Mouse (Mus musculus) lung, embryonic 14.5 days (tissue): ENCODE results near the gene Ubn2. TPM values are rescaled to one million over a fixed set of nuclear protein-coding genes. Genes with fewer than 3 reads are reported as not detected.

Experiments used
- ATAC-seq: fragments of 200-750 bp; cut with Nextera tagmentation; 2 replicates; pipeline ENCODE4 v1.8.0; 2017; ENCODE audit warnings: mild to moderate bottlenecking, moderate TSS enrichment, moderate library complexity; ENCODE audit not compliant: insufficient read depth
- DNase-seq: peaks from one replicate; pipeline ENCODE4 v3.0.0-alpha.2; 2015
- H3K27ac ChIP-seq: fragments of 300-500 bp; sonication (generic); 2 replicates; pipeline ENCODE4 v1.5.1; 2014; ENCODE audit warnings: low read depth, mild to moderate bottlenecking, moderate library complexity
- H3K27me3 ChIP-seq: fragments of 300-500 bp; sonication (generic); 2 replicates; pipeline ENCODE4 v1.6.1; 2014; ENCODE audit warnings: low read length, control low read depth; ENCODE audit not compliant: insufficient read depth
- H3K36me3 ChIP-seq: fragments of 300-500 bp; sonication (generic); 2 replicates; pipeline ENCODE4 v1.6.1; 2014; ENCODE audit warnings: control low read depth; ENCODE audit not compliant: insufficient read depth
- H3K4me1 ChIP-seq: fragments of 300-500 bp; sonication (generic); 2 replicates; pipeline ENCODE4 v1.6.1; 2014; ENCODE audit warnings: antibody characterized with exemption, control low read depth; ENCODE audit not compliant: insufficient read depth
- H3K4me2 ChIP-seq: fragments of 300-500 bp; sonication (generic); 2 replicates; pipeline ENCODE4 v1.6.1; 2014; ENCODE audit warnings: mild to moderate bottlenecking
- H3K4me3 ChIP-seq: fragments of 300-500 bp; sonication (generic); 2 replicates; pipeline ENCODE4 v1.5.1; 2014; ENCODE audit warnings: low read depth, low read length
- H3K9ac ChIP-seq: fragments of 300-500 bp; sonication (generic); 2 replicates; pipeline ENCODE4 v1.6.1; 2014
- H3K9me3 ChIP-seq: fragments of 300-500 bp; sonication (generic); 2 replicates; pipeline ENCODE4 v1.6.1; 2016; ENCODE audit warnings: low read depth, low read length, control low read depth
- CTCF ChIP-seq: IDR thresholded peaks from 2 replicates; pipeline ENCODE4 v1.5.1; 2016; ENCODE audit warnings: antibody characterized with exemption, low read depth
- WGBS: fragments of 180-500 bp; shearing (Covaris S2); extraction: QIAGEN DNeasy Blood & Tissue Kit; methylation state at CpG from one replicate; pipeline ENCODE4 v1.1.7; 2014; 5-methylcytosine and 5-hydroxymethylcytosine counted together
- polyA plus RNA-seq: library from polyadenylated mRNA; unstranded; fragments of >200 nt; fragmentation: Nextera tagmentation; extraction: Ambion mirVana; gene quantifications from 2 replicates; pipeline ENCODE4 v1.2.1, GENCODE M21; 2014

Gene Ubn2
- polyA plus RNA-seq, 1 experiment from 2014 or later = 17.4 TPM

DNA sequence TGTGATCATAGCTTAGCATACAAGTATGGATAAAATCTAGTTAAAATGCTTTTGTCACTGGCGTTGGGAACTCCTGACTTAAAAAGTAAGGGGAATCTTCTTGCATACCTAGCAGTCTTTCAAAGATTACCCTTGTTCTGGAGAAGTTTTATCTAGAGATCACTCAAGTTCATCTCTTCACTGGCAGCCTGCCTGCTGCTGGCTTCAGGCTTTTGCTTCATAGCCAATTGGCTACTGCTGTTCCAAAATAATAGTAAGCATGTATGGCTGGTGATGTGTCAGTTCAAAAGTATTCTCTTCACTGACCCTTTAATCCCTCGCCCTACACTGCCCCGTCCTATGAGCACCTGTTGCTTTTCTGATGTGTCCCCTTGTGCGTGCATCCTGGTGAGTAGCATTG is 81.5 kb downstream of the Ubn2 start:
- no peak for TF ChIP-seq CTCF
- Histone ChIP-seq H3K9ac (no peak overlapping the region), H3K27me3 (no peaks in the 10 kb centered on the region), H3K4me2 (no peak overlapping the region), H3K36me3 (no peaks in the 10 kb centered on the region), H3K4me1 (no peaks in the 10 kb centered on the region), H3K27ac (no peak overlapping the region), H3K4me3 (no peak overlapping the region), H3K9me3 (no peaks in the 10 kb centered on the region)
- no peak for DNase-seq
- ATAC-seq = no peak
- 85% methylated on average over 4 of the region's 4 CpGs for WGBS

DNA sequence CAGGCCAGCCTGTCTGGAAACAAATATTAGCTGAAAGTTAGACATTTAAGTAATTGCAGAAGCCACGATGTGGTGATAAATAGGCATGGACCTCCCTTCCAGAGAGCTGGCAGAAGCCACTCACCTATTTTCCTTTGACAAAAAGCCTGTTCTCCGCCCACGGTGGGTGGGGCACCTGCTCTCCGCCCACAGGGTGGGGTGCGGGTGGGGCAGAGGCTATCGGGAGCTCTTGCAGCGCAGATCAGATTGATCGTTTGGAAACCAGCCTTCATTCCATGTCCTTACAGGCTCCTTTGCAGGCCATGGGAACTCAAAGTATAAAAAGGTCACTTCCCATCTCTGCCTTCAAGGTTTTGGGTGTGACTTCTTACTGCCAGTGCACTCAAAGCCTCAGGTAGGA is 90.1 kb downstream of the Ubn2 start:
- no peak overlapping the region for H3K27ac ChIP-seq
- H3K27me3 ChIP-seq = no peaks in the 10 kb centered on the region
- H3K4me2 ChIP-seq = peak overlapping the region; percentile 33
- H3K4me1 ChIP-seq = no peaks in the 10 kb centered on the region
- no peaks in the 10 kb centered on the region for H3K9me3 ChIP-seq
- H3K9ac ChIP-seq = no peak overlapping the region
- ATAC-seq (no peak), DNase-seq (no peak)
- 17% methylated on average over 8 of the region's 8 CpGs for WGBS
- H3K36me3 ChIP-seq = no peaks in the 10 kb centered on the region
- H3K4me3 ChIP-seq = no peak overlapping the region
- TF ChIP-seq CTCF = no peak

DNA sequence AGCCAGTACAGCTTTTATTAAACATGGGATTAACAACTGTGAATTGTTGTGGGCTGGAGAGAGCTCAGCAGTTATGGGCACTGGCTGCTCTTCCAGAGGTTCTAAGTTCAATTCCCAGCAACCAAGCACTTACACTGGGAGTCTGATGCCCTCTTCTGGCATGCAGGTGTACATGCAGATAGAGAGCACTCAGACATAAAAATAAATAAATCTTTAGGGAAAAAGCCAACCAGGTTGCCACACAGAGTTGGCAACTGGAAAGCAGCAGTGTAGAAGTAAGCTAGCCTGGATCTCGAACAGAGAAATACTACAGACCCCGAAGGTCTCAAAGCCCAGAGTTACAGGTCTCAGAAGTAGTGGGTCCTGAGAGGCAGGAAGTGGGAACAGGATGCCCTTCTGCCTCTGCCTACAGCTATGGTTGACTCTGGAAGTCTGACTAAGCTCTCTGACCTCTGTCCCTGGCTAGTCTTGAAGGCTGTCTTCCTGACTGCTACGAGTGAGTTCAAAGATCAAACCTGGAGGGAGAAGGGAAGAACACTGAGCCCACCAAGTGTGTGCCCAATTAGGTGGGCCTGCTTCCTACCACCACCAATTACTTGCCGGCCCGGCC is 97.6 kb downstream of the Ubn2 start:
- DNase-seq = peak; percentile 55
- Histone ChIP-seq H3K27ac (no peak overlapping the region), H3K4me2 (no peak overlapping the region)

DNA sequence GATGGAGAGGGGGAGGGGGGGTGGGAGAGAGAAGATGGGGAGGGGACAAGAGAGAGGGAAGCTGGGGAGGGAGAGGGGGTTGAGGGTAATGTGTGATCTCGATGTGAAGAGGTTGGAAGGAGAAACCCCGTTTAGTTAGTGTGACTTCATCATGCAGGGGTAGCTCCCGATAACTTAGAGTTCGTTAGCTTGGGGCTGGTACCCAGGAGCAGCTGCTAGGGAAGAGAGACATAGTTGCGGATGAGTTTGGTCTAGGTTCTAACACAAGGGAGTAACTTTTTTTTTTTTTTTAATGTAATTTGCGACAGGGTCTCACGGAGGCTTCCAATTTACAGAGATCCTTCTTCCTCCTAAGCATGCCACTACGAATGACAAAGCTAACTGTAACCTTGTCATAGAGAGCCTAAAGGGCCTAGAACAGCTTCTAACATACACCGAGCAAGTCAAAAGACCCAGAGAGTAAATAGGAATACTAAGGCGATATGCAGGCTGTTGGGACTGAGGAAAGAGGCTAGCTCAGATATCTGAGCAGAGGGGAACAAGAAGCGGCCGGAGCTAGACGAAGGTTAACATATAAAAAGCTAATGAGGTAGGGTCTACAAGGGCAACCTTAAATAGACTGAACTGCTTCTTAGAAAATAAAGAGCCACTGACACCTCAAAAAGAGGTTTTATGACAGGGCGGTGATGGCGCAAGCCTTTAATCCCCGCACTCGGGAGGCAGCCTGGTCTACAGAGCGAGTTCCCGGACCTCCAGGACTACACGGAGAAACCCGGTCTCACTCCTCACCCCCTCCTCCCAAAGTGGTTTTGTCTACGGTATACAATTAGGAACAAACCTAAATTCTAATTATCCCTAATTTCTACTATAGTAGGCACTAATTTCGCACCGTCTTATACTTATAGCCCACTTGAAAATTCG is 99.0 kb downstream of the Ubn2 start:
- peak overlapping the region; percentile 82 for H3K4me3 ChIP-seq
- no peak for TF ChIP-seq CTCF
- no peaks in the 10 kb centered on the region for H3K27me3 ChIP-seq
- 5% methylated on average over 25 of the region's 25 CpGs for WGBS
- H3K27ac ChIP-seq = peak overlapping the region; percentile 99
- DNase-seq = peak; percentile 47
- 0 out of 2 replicates have a peak, but pooled peaks cover 4% of the 10 kb centered on the region for H3K4me1 ChIP-seq
- H3K4me2 ChIP-seq = peak overlapping the region; percentile 74
- no peaks in the 10 kb centered on the region for H3K9me3 ChIP-seq
- H3K36me3 ChIP-seq = no peaks in the 10 kb centered on the region
- H3K9ac ChIP-seq = peak overlapping the region; percentile 85
- ATAC-seq = peak; percentile 40

More for the DNA sequence above, 97.6 kb downstream of the Ubn2 start:
- Histone ChIP-seq H3K4me1 (0 out of 2 replicates have a peak, but pooled peaks cover 4% of the 10 kb centered on the region), H3K36me3 (no peaks in the 10 kb centered on the region), H3K9me3 (no peaks in the 10 kb centered on the region), H3K9ac (no peak overlapping the region), H3K4me3 (no peak overlapping the region), H3K27me3 (no peaks in the 10 kb centered on the region)
- TF ChIP-seq CTCF = peak; percentile 60
- 56% methylated on average over 5 of the region's 5 CpGs for WGBS
- no peak for ATAC-seq

DNA sequence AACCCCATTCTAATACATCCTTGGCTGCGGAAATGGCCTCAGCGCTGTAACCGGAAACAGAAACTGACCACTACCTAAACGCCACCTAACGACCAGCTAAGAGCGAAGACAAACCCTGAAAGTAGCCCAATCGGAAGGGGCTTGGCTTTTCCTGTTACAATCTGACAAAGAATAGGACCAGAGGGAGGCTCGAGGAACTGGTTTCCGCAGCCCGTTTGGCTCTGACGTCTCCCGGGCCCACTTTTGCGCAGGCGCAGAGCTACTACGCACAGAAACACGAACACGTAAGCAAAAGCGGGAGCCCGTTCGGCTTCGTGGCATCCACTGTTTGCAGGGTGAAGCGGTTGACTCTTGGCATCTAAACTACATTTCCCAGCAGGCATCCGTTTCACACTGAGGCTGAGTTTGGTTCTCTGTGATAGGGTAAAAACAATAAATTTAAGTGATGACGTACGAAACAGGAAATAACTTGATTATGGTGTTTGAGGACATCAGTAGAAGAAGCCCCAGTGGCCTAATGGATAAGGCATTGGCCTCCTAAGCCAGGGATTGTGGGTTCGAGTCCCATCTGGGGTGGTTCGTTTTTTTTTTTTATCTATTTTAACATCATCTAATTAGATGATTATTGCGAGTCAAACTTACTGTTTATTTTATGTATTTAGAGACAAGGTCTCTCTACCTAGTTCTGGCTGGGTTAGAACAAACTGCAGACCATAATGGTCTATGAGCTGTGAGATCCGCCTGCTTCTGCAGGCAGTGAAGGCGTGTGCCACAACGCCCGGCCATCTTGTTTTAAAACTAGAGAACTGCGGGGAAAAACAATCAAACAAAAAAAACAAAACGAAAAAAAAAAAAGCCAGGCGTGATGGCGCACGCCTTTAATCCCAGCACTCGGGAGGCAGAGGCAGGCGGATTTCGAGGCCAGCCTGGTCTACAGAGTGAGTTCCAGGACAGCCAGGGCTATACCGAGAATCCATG is 100.0 kb downstream of the Ubn2 start, which contains the start of gene Fmc1:
Gene Fmc1, plus strand, starts transcription at position 75 of the 978 bp plus-strand sequence.
- TF ChIP-seq CTCF = peak; percentile 60
- Histone ChIP-seq H3K36me3 (no peaks in the 10 kb centered on the region), H3K27ac (peak within 1 kb of the TSS; percentile 99), H3K4me3 (peak within 1 kb of the TSS; percentile 82), H3K9ac (peak within 1 kb of the TSS; percentile 89), H3K27me3 (no peaks in the 10 kb centered on the region), H3K4me2 (peak within 1 kb of the TSS; percentile 74), H3K4me1 (0 out of 2 replicates have a peak, but pooled peaks cover 4% of the 10 kb centered on the region), H3K9me3 (no peaks in the 10 kb centered on the region)
- peak; percentile 93 for ATAC-seq
- WGBS = 4% methylated on average over 41 of the region's 41 CpGs
- DNase-seq = peak; percentile 99

DNA sequence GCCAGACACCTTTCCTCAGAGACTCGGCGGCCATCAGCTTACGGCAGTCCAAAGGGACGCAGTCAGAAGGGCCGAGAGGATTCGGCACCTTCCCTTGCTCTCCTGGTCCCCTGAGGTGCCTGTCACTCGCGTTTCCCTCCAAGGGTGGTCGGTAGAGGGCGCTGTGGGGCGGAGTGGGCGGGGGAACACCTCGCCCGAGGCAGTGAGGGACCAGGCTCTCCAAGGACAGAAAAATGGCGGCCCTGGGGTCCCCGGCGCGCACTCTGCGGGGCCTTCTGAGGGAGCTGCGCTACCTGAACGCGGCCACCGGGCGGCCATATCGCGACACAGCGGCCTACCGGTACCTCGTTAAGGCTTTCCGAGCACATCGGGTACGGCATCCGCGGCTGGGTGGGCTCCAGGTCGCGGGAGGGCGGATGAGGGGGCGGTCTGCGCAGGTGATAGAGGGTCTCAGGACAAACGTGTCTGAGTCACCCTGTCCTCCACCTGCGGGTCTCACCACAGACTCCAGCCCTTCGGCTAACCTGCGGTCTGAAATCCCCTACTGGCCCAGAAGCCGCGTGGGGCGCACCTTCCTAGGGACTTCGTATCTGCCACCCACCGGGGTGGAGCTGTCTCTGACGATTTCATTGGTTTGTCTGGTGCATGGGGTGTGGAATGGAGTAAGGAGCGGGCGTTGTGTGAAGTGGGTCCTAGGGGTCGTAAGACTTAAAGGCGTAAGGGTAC is 101.1 kb downstream of the Ubn2 start:
- Histone ChIP-seq H3K27ac (peak overlapping the region; percentile 98), H3K4me1 (0 out of 2 replicates have a peak, but pooled peaks cover 4% of the 10 kb centered on the region), H3K4me2 (peak overlapping the region; percentile 59), H3K9ac (peak overlapping the region; percentile 89), H3K9me3 (no peaks in the 10 kb centered on the region), H3K36me3 (0 out of 2 replicates have a peak, but pooled peaks cover 2% of the 10 kb centered on the region), H3K27me3 (no peaks in the 10 kb centered on the region), H3K4me3 (peak overlapping the region; percentile 82)
- ATAC-seq = peak; percentile 78
- under 1% methylated on average over 53 of the region's 53 CpGs for WGBS
- DNase-seq = peak; percentile 96
- TF ChIP-seq CTCF = peak; percentile 98
